Mouse (Mus musculus): Measurements from ENCODE around the gene Cdcp1. TPM values are rescaled to one million over a fixed set of nuclear protein-coding genes. Genes with fewer than 3 reads are reported as not detected.

Cdcp1 gene
- polyA plus RNA-seq, 1 experiment from 2014 or later: 0.21 TPM

DNA sequence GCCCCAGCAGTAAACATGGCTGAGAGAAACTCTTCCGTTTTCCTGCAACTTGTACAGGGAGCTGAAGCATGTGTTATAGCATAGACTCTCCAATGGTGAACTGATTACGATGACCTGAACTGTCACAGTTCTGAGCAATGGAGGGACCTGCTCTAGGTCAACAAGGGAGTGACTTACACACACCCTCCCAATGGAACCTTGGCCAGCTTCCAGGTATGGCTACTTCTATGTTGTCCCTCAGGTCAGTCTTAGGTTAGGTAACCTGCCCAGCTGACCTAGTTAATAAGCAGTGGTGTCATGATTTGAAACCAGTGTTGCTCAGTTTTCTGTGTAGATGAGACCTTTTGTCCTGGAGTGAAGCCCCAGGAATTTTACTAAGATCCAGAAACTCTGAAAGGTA, 8.9 kb downstream of the Cdcp1 start:
- WGBS: 94% methylated on average over 2 of the region's 2 CpGs
- H3K4me1 ChIP-seq (replicated peaks): no peaks in the 10 kb centered on the region
- no peak for ATAC-seq (ENCODE audit: low FRiP score, low read depth)
- no peak overlapping the region for H3K27ac ChIP-seq (replicated peaks)
- no peak overlapping the region for H3K9ac ChIP-seq
- no peaks in the 10 kb centered on the region for H3K27me3 ChIP-seq
- H3K4me3 ChIP-seq: no peak overlapping the region
- H3K4me2 ChIP-seq: no peak overlapping the region
- no peaks in the 10 kb centered on the region for H3K9me3 ChIP-seq
- H3K36me3 ChIP-seq: no peaks in the 10 kb centered on the region

DNA sequence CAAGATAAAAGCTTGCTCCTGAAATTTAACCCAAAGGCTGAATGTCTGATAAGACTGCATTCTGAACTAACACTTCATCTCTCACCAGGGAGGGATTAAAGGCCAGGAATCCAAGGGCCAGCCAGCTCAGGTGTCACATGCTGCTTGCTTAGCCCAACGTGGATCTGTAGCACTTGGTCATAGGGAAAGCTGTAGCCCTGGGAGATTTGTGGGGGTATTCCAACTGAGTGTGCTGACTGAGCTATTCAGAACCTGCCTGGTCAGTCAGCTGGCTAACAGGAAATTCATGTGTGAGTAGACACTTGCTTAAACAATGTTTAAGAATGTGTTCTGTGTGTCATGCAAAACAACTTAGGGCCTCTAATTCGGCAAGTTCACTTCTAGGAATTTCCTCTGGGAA, 9.3 kb downstream of the Cdcp1 start:
- no peaks in the 10 kb centered on the region for H3K27me3 ChIP-seq
- H3K9me3 ChIP-seq: no peaks in the 10 kb centered on the region
- no peak overlapping the region for H3K27ac ChIP-seq (replicated peaks)
- WGBS: 70% methylated on average over 2 of the region's 2 CpGs
- H3K36me3 ChIP-seq: no peaks in the 10 kb centered on the region
- no peak for ATAC-seq (ENCODE audit: low FRiP score, low read depth)
- no peaks in the 10 kb centered on the region for H3K4me1 ChIP-seq (replicated peaks)
- no peak overlapping the region for H3K9ac ChIP-seq
- H3K4me3 ChIP-seq: no peak overlapping the region
- H3K4me2 ChIP-seq: no peak overlapping the region

DNA sequence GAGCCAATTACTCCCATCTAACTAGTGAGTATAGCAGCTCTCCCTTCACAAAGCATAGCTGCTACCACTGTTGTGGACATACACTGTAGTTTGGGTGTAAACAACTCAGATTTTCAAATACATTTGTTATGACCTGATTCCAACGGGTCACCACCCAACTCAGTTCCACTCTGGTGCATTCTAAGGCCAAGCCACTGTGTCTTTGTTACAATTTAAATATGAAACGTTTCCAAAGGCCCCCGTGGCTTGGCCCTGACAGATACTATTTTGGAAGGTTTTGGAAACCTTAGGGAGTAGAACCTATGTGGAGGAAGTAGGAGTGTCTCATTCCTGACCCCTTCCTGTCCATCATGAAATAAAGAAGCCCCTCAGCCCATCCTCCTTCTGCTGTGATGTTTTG, 15.7 kb downstream of the Cdcp1 start:
- no peak overlapping the region for H3K27ac ChIP-seq (replicated peaks)
- no peak overlapping the region for H3K4me2 ChIP-seq
- no peaks in the 10 kb centered on the region for H3K27me3 ChIP-seq
- H3K4me1 ChIP-seq (replicated peaks): no peaks in the 10 kb centered on the region
- H3K9ac ChIP-seq: no peak overlapping the region
- ATAC-seq (ENCODE audit: low FRiP score, low read depth): no peak
- 65% methylated on average over 3 of the region's 3 CpGs for WGBS
- no peaks in the 10 kb centered on the region for H3K36me3 ChIP-seq
- H3K4me3 ChIP-seq: no peak overlapping the region
- H3K9me3 ChIP-seq: no peaks in the 10 kb centered on the region

DNA sequence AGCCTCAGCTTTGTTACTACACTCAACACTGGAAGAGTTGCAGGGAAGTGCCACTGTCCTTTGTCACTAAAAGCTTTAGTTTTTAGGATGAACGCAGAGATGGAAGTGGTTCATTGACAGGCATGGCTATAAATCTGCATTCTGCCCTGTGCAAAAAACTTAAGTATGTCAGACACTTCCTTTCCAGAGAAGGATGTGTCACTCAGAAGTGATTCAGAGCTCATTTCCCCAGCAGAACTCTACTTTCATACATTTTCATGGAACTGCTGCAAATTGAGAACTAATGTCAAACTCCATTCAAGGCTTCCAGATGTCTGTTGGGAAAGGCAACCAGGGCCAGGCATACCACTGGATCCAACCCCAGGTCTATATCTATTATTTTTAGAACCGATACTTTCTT, 27.6 kb downstream of the Cdcp1 start:
- 90% methylated on average over 2 of the region's 2 CpGs for WGBS
- H3K4me2 ChIP-seq: no peak overlapping the region
- H3K4me1 ChIP-seq (replicated peaks): no peaks in the 10 kb centered on the region
- H3K9me3 ChIP-seq: no peaks in the 10 kb centered on the region
- ATAC-seq (ENCODE audit: low FRiP score, low read depth): no peak
- H3K36me3 ChIP-seq: no peaks in the 10 kb centered on the region
- H3K4me3 ChIP-seq: no peak overlapping the region
- H3K9ac ChIP-seq: no peak overlapping the region
- no peaks in the 10 kb centered on the region for H3K27me3 ChIP-seq
- H3K27ac ChIP-seq (replicated peaks): no peak overlapping the region

- Histone ChIP-seq H3K36me3 (no peaks in the 10 kb centered on the region), H3K9me3 (no peaks in the 10 kb centered on the region), H3K4me1 (replicated peaks) (no peaks in the 10 kb centered on the region), H3K9ac (no peak overlapping the region), H3K4me2 (no peak overlapping the region), H3K27ac (replicated peaks) (no peak overlapping the region), H3K27me3 (no peaks in the 10 kb centered on the region), H3K4me3 (no peak overlapping the region)
- ATAC-seq (ENCODE audit: low FRiP score, low read depth): no peak
- 99% methylated on average over 5 of the region's 5 CpGs for WGBS
Observed at GRCm38 (mm10) chr9:123187589-123187988, 28.2 kb downstream of the Cdcp1 start.

- no peak overlapping the region for H3K27ac ChIP-seq (replicated peaks)
- H3K4me3 ChIP-seq: no peak overlapping the region
- no peaks in the 10 kb centered on the region for H3K9me3 ChIP-seq
- ATAC-seq (ENCODE audit: low FRiP score, low read depth): no peak
- no peak overlapping the region for H3K4me2 ChIP-seq
- H3K4me1 ChIP-seq (replicated peaks): no peaks in the 10 kb centered on the region
- H3K27me3 ChIP-seq: no peaks in the 10 kb centered on the region
- 81% methylated on average over 5 of the region's 5 CpGs for WGBS
- H3K36me3 ChIP-seq: no peaks in the 10 kb centered on the region
- H3K9ac ChIP-seq: no peak overlapping the region
Observed at GRCm38 (mm10) chr9:123186151-123186550, 29.7 kb downstream of the Cdcp1 start.

DNA sequence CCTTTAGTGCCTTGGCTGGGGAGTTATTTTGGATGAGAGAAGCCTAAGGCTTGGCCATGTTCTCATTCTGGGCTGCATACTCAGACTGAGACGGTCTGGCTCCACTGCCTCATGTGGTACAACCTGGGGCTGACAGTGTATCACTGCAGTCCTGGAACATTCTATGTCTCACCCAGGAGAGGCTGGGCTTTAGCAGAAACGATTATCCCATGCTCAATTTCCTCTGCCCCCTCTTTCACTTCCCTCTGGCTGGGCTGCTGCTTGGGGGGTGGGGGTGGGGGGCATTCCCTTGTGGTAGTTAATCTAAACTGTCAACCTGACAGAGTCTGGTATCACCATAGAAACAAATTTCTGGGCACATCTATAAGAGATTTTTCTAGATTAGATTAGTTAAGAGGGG, 30.3 kb downstream of the Cdcp1 start:
- H3K9ac ChIP-seq: no peak overlapping the region
- no peaks in the 10 kb centered on the region for H3K27me3 ChIP-seq
- H3K4me2 ChIP-seq: no peak overlapping the region
- H3K9me3 ChIP-seq: no peaks in the 10 kb centered on the region
- H3K4me1 ChIP-seq (replicated peaks): no peaks in the 10 kb centered on the region
- WGBS: 49% methylated on average over 2 of the region's 2 CpGs
- H3K36me3 ChIP-seq: no peaks in the 10 kb centered on the region
- ATAC-seq (ENCODE audit: low FRiP score, low read depth): no peak
- H3K27ac ChIP-seq (replicated peaks): no peak overlapping the region
- H3K4me3 ChIP-seq: no peak overlapping the region

GRCm38 (mm10) chr9:123183226-123183625, 32.6 kb downstream of the Cdcp1 start:
- no peak for ATAC-seq (ENCODE audit: low FRiP score, low read depth)

GRCm38 (mm10) chr9:123180003-123180402, 35.8 kb downstream of the Cdcp1 start:
- Histone ChIP-seq H3K36me3 (no peaks in the 10 kb centered on the region), H3K4me3 (no peak overlapping the region), H3K9ac (no peak overlapping the region), H3K27ac (replicated peaks) (no peak overlapping the region), H3K4me1 (replicated peaks) (no peaks in the 10 kb centered on the region), H3K27me3 (no peaks in the 10 kb centered on the region), H3K4me2 (no peak overlapping the region), H3K9me3 (no peaks in the 10 kb centered on the region)
- 92% methylated on average over 6 of the region's 6 CpGs for WGBS
- ATAC-seq (ENCODE audit: low FRiP score, low read depth): no peak

More at GRCm38 (mm10) chr9:123183226-123183625, 32.6 kb downstream of the Cdcp1 start:
- Histone ChIP-seq H3K9ac (no peak overlapping the region), H3K9me3 (no peaks in the 10 kb centered on the region), H3K27me3 (no peaks in the 10 kb centered on the region), H3K36me3 (no peaks in the 10 kb centered on the region), H3K4me2 (no peak overlapping the region), H3K4me3 (no peak overlapping the region), H3K27ac (replicated peaks) (no peak overlapping the region), H3K4me1 (replicated peaks) (no peaks in the 10 kb centered on the region)
- WGBS: 80% methylated on average over 8 of the region's 8 CpGs

GRCm38 (mm10) chr9:123177380-123178048, 38.3 kb downstream of the Cdcp1 start:
- ATAC-seq (ENCODE audit: low FRiP score, low read depth): no peak
- Histone ChIP-seq H3K4me3 (no peak overlapping the region), H3K27ac (replicated peaks) (no peak overlapping the region), H3K9ac (no peak overlapping the region), H3K27me3 (no peaks in the 10 kb centered on the region), H3K36me3 (no peaks in the 10 kb centered on the region), H3K4me2 (no peak overlapping the region), H3K9me3 (no peaks in the 10 kb centered on the region), H3K4me1 (replicated peaks) (no peaks in the 10 kb centered on the region)
- WGBS: 91% methylated on average over 9 of the region's 9 CpGs

GRCm38 (mm10) chr9:123174356-123174755, 41.5 kb downstream of the Cdcp1 start:
- H3K27me3 ChIP-seq: no peaks in the 10 kb centered on the region
- H3K4me1 ChIP-seq (replicated peaks): no peaks in the 10 kb centered on the region
- no peak for ATAC-seq (ENCODE audit: low FRiP score, low read depth)
- no peak overlapping the region for H3K4me3 ChIP-seq
- no peaks in the 10 kb centered on the region for H3K36me3 ChIP-seq
- no peak overlapping the region for H3K9ac ChIP-seq
- H3K27ac ChIP-seq (replicated peaks): no peak overlapping the region
- WGBS: 33% methylated on average over 4 of the region's 4 CpGs
- H3K9me3 ChIP-seq: no peaks in the 10 kb centered on the region
- no peak overlapping the region for H3K4me2 ChIP-seq

DNA sequence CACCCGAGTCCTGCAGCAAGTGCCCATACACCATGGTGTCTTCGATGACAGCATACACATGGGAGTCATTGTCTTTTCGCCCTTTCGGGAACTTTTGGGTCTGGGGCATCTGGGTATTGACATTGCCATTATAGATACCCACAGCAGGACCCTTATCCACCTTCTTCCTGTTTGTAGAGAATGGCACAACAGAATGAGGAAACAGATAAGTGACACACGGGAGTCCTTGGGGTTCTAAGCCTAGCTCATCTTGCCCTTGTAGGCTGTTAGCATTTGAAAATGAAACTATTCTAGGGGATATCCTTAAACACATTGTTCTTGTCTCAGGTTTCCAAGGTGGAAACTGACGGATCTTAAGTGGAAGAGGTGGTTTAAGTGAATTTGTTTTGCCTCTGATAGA, 42.1 kb downstream of the Cdcp1 start:
- WGBS: 92% methylated on average over 6 of the region's 6 CpGs

DNA sequence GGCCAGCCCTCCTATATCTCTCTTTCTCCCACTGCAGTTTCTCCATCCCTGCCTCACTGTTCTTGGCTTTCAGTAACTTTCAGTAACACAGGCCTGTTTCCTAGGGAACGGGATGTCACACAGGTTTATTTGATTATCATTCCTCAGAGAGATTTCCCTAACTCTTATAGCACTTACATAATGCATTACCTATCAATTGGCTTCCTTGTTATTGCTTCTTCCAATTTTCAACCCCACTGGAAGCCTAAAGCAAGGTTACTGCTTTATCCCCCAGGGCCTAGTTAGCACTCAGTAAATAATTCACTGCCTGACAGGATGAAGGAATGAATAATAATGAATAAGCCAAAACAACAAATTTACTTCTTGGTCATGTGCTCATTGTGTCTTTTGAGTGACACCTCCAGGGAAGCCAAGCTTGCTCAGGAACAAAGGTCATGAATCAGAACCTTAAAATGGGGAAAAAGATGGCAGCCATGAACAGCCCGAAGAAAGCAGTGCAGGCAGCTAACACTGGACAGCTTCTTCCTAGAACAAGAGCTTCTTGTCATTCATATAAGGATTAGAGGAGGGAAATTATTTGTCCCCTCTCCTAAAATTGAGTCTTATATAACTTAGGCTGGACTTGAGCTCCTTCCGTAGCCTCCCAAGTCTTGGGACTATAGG, 49.9 kb downstream of the Cdcp1 start:
- Histone ChIP-seq H3K36me3 (no peaks in the 10 kb centered on the region), H3K9ac (no peak overlapping the region), H3K4me2 (no peak overlapping the region), H3K27me3 (no peaks in the 10 kb centered on the region), H3K4me3 (no peak overlapping the region), H3K4me1 (replicated peaks) (no peaks in the 10 kb centered on the region), H3K9me3 (no peaks in the 10 kb centered on the region), H3K27ac (replicated peaks) (no peak overlapping the region)
- WGBS: 72% methylated on average over 3 of the region's 3 CpGs
- no peak for ATAC-seq (ENCODE audit: low FRiP score, low read depth)

More for the DNA sequence above, 42.1 kb downstream of the Cdcp1 start:
- Histone ChIP-seq H3K9me3 (no peaks in the 10 kb centered on the region), H3K36me3 (no peaks in the 10 kb centered on the region), H3K9ac (no peak overlapping the region), H3K4me2 (no peak overlapping the region), H3K4me1 (replicated peaks) (no peaks in the 10 kb centered on the region), H3K27ac (replicated peaks) (no peak overlapping the region), H3K27me3 (no peaks in the 10 kb centered on the region), H3K4me3 (no peak overlapping the region)
- no peak for ATAC-seq (ENCODE audit: low FRiP score, low read depth)
